Mouse (Mus musculus): ENCODE data around the gene Krtap6-5.
"Not testable (repeated sequence)": the region's sequence is repeated elsewhere in the genome, so short reads cannot be mapped to it uniquely, and the experiment has no call there.

Gene Krtap6-5

GRCm38 (mm10) chr16:89047783-89048182 is at the start of gene Krtap6-5:
Krtap6-5 (minus strand) TSS chr16:89047883.
- CTCF ChIA-PET, result no interaction called here

- CTCF ChIA-PET, result not testable (repeated sequence)
Observed at GRCm38 (mm10) chr16:89071041-89071440, 23.4 kb upstream of the Krtap6-5 start.

- CTCF ChIA-PET, result not testable (repeated sequence)
Observed at GRCm38 (mm10) chr16:89063902-89064301, 16.2 kb upstream of the Krtap6-5 start, which contains the start of gene 1110025L11Rik. 1110025L11Rik (minus strand) TSS chr16:89064002.

- CTCF ChIA-PET, result not testable (repeated sequence)
Observed at GRCm38 (mm10) chr16:89041372-89041771, 6.3 kb downstream of the Krtap6-5 start, which contains the start of gene Gm10228. Gm10228 (minus strand) TSS chr16:89041472.

GRCm38 (mm10) chr16:89031399-89031798 is 16.3 kb downstream of the Krtap6-5 start, which contains the start of gene Krtap6-1:
Krtap6-1 (plus strand) TSS chr16:89031699.
- CTCF ChIA-PET, result not testable (repeated sequence)

- CTCF ChIA-PET, result not testable (repeated sequence)
Observed at GRCm38 (mm10) chr16:89014984-89015383, 32.7 kb downstream of the Krtap6-5 start, which contains the start of gene Gm10229. Gm10229 (plus strand) TSS chr16:89015284.

GRCm38 (mm10) chr16:89013973-89014372 is 33.7 kb downstream of the Krtap6-5 start:
- CTCF ChIA-PET, result no interaction called here

- CTCF ChIA-PET, result no interaction called here
Observed at GRCm38 (mm10) chr16:89010659-89011058, 37.0 kb downstream of the Krtap6-5 start, which contains the start of gene Krtap22-2. Krtap22-2 (minus strand) TSS chr16:89010759.
